Mouse (Mus musculus) MEL (cell line): ENCODE measurements around the gene Pcgf5. TPM values are rescaled to one million over a fixed set of nuclear protein-coding genes. Genes with fewer than 3 reads are reported as not detected.

Source experiments
- DNase-seq: peaks from one replicate; pipeline ENCODE4 v3.0.0; 2011; ENCODE audit warnings: low read depth, low spot score
- H3K27ac ChIP-seq: 2 replicates; pipeline ENCODE4 v1.5.1; 2012; ENCODE audit warnings: low read depth, mild to moderate bottlenecking, control low read depth, low read length, moderate library complexity; ENCODE audit not compliant: control insufficient read depth
- H3K27me3 ChIP-seq, 2 experiments: fragments of 150-350 bp in 1 of 2; sonication (generic) in 1 of 2; 2 replicates each; pipeline ENCODE4 v1.6.1; 2012; ENCODE audit warnings: low read length in 2 of 2, mild to moderate bottlenecking in 2 of 2, improper control_type of control experiment in 1 of 2, moderate library complexity in 1 of 2; ENCODE audit not compliant: insufficient read depth in 2 of 2, control insufficient read depth in 1 of 2
- H3K36me3 ChIP-seq, 2 experiments: 2 replicates each; pipeline ENCODE4 v1.6.1; 2012 to 2014; ENCODE audit warnings: low read length in 2 of 2, improper control_type of control experiment in 1 of 2, inconsistent platforms in 1 of 2, mild to moderate bottlenecking in 1 of 2; ENCODE audit not compliant: insufficient read depth in 2 of 2, control insufficient read depth in 1 of 2
- H3K4me1 ChIP-seq, 2 experiments: fragments of 150-350 bp in 1 of 2; sonication (generic) in 1 of 2; 2 replicates each; pipeline ENCODE4 v1.6.1; 2012; ENCODE audit warnings: low read length in 2 of 2, improper control_type of control experiment in 1 of 2, mild to moderate bottlenecking in 1 of 2; ENCODE audit not compliant: insufficient read depth in 2 of 2, control insufficient read depth in 1 of 2
- H3K4me3 ChIP-seq, 2 experiments: fragments of 150-350 bp in 1 of 2; sonication (generic) in 1 of 2; 2 replicates each; pipeline ENCODE4 v1.5.1; 2012; ENCODE audit warnings: low read depth in 2 of 2, low read length in 2 of 2, mild to moderate bottlenecking in 2 of 2, moderate library complexity in 2 of 2, control low read depth in 1 of 2, improper control_type of control experiment in 1 of 2; ENCODE audit not compliant: control insufficient read depth in 1 of 2, insufficient read depth in 1 of 2
- H3K79me2 ChIP-seq: 2 replicates; pipeline ENCODE4 v1.6.1; 2012; ENCODE audit warnings: mild to moderate bottlenecking, low read length, moderate library complexity; ENCODE audit not compliant: control insufficient read depth, poor library complexity, insufficient read depth
- H3K9ac ChIP-seq: 2 replicates; pipeline ENCODE4 v1.6.1; 2012; ENCODE audit warnings: low read depth, mild to moderate bottlenecking, control low read depth, low read length, moderate library complexity; ENCODE audit not compliant: control insufficient read depth, poor library complexity, severe bottlenecking
- H3K9me3 ChIP-seq: fragments of 150-350 bp; sonication (generic); replicated peaks from 2 replicates; pipeline ENCODE4 v1.6.1; 2012; ENCODE audit warnings: mild to moderate bottlenecking, low read length, improper control_type of control experiment, moderate library complexity; ENCODE audit not compliant: insufficient read depth
- CTCF ChIP-seq, 3 experiments: IDR thresholded peaks in 2 of 3; conservative IDR thresholded peaks in 1 of 3; 2 replicates each; pipeline ENCODE4 v1.5.1; 2011 to 2012; ENCODE audit warnings: low read length in 3 of 3, low read depth in 2 of 3, mild to moderate bottlenecking in 2 of 3, improper control_type of control experiment in 1 of 3, inconsistent platforms in 1 of 3, mixed read lengths in 1 of 3, moderate library complexity in 1 of 3; ENCODE audit not compliant: control insufficient read depth in 1 of 3, insufficient read depth in 1 of 3, poor library complexity in 1 of 3, severe bottlenecking in 1 of 3
- E2F4 ChIP-seq: IDR thresholded peaks from 2 replicates; pipeline ENCODE4 v1.6.1; 2011; ENCODE audit warnings: low read depth, low read length, improper control_type of control experiment, borderline replicate concordance
- ELF1 ChIP-seq: IDR thresholded peaks from 2 replicates; pipeline ENCODE4 v1.6.1; 2014; ENCODE audit warnings: low read depth, mild to moderate bottlenecking, inconsistent platforms, low read length, improper control_type of control experiment, moderate library complexity
- ETS1 ChIP-seq: IDR thresholded peaks from 2 replicates; pipeline ENCODE4 v1.6.1; 2012; ENCODE audit warnings: low read depth, mild to moderate bottlenecking, inconsistent platforms, low read length, improper control_type of control experiment, moderate library complexity
- GABPA ChIP-seq: IDR thresholded peaks from 2 replicates; pipeline ENCODE4 v1.6.1; 2012; ENCODE audit warnings: low read depth, mild to moderate bottlenecking, inconsistent platforms, low read length, improper control_type of control experiment, moderate library complexity
- JUND ChIP-seq: IDR thresholded peaks from 2 replicates; pipeline ENCODE4 v1.6.1; 2011; ENCODE audit warnings: low read depth, mild to moderate bottlenecking, improper control_type of control experiment, low read length
- KAT2A ChIP-seq: conservative IDR thresholded peaks from 2 replicates; pipeline ENCODE4 v1.6.1; 2012; ENCODE audit warnings: low read depth, low read length, improper control_type of control experiment, inconsistent platforms
- MAX ChIP-seq: IDR thresholded peaks from 2 replicates; pipeline ENCODE4 v1.6.1; 2011; ENCODE audit warnings: low read length, improper control_type of control experiment
- MXI1 ChIP-seq: IDR thresholded peaks from 2 replicates; pipeline ENCODE4 v1.6.1; 2011; ENCODE audit warnings: mild to moderate bottlenecking, low read depth, low read length, improper control_type of control experiment
- MYB ChIP-seq: IDR thresholded peaks from 2 replicates; pipeline ENCODE4 v1.6.1; 2011; ENCODE audit warnings: mild to moderate bottlenecking, low read depth, low read length, improper control_type of control experiment
- MYC ChIP-seq: IDR thresholded peaks from 2 replicates; pipeline ENCODE4 v1.6.1; 2011; ENCODE audit warnings: low read depth, mild to moderate bottlenecking, low read length, improper control_type of control experiment, moderate library complexity
- NELFE ChIP-seq: IDR thresholded peaks from 2 replicates; pipeline ENCODE4 v1.6.1; 2011; ENCODE audit warnings: low read depth, low read length, improper control_type of control experiment
- POLR2AphosphoS2 ChIP-seq: IDR thresholded peaks from 2 replicates; pipeline ENCODE4 v1.6.1; 2011; ENCODE audit warnings: low read length, improper control_type of control experiment
- RAD21 ChIP-seq: IDR thresholded peaks from 2 replicates; pipeline ENCODE4 v1.6.1; 2011; ENCODE audit warnings: mild to moderate bottlenecking, low read depth, low read length, improper control_type of control experiment
- RCOR1 ChIP-seq: IDR thresholded peaks from 2 replicates; pipeline ENCODE4 v1.6.1; 2012; ENCODE audit warnings: low read depth, mild to moderate bottlenecking, inconsistent platforms, low read length, improper control_type of control experiment
- SMC3 ChIP-seq: IDR thresholded peaks from 2 replicates; pipeline ENCODE4 v1.6.1; 2011; ENCODE audit warnings: low read depth, low read length, improper control_type of control experiment
- TAL1 ChIP-seq: IDR thresholded peaks from 2 replicates; pipeline ENCODE4 v1.6.1; 2012; ENCODE audit warnings: mild to moderate bottlenecking, inconsistent platforms, low read length, moderate library complexity, mixed read lengths
- TBP ChIP-seq: IDR thresholded peaks from 2 replicates; pipeline ENCODE4 v1.8.0; 2011; ENCODE audit warnings: low read depth, low read length, improper control_type of control experiment
- TCF12 ChIP-seq: IDR thresholded peaks from 2 replicates; pipeline ENCODE4 v1.6.1; 2014; ENCODE audit warnings: low read depth, mild to moderate bottlenecking, inconsistent platforms, low read length, improper control_type of control experiment, moderate library complexity
- UBTF ChIP-seq: IDR thresholded peaks from 2 replicates; pipeline ENCODE4 v1.6.1; 2012; ENCODE audit warnings: low read depth, mild to moderate bottlenecking, inconsistent platforms, low read length, improper control_type of control experiment, moderate library complexity, borderline replicate concordance; ENCODE audit not compliant: insufficient read depth
- USF2 ChIP-seq, 2 experiments: IDR thresholded peaks; 2 replicates each; pipeline ENCODE4 v1.6.1; 2011 to 2012; ENCODE audit warnings: improper control_type of control experiment in 2 of 2, low read length in 2 of 2, borderline replicate concordance in 1 of 2, inconsistent platforms in 1 of 2, low read depth in 1 of 2, mild to moderate bottlenecking in 1 of 2; ENCODE audit not compliant: insufficient read depth in 1 of 2
- ZC3H11A ChIP-seq: IDR thresholded peaks from 2 replicates; pipeline ENCODE4 v1.6.1; 2012; ENCODE audit warnings: low read depth, mild to moderate bottlenecking, inconsistent platforms, low read length, improper control_type of control experiment
- ZKSCAN1 ChIP-seq: IDR thresholded peaks from 2 replicates; pipeline ENCODE4 v1.6.1; 2012; ENCODE audit warnings: low read depth, mild to moderate bottlenecking, inconsistent platforms, low read length, improper control_type of control experiment, moderate library complexity
- ZMIZ1 ChIP-seq: IDR thresholded peaks from 2 replicates; pipeline ENCODE4 v1.6.1; 2012; ENCODE audit warnings: low read depth, mild to moderate bottlenecking, inconsistent platforms, low read length, improper control_type of control experiment, moderate library complexity
- ZNF384 ChIP-seq: IDR thresholded peaks from 2 replicates; pipeline ENCODE4 v1.6.1; 2012; ENCODE audit warnings: low read depth, mild to moderate bottlenecking, inconsistent platforms, low read length, improper control_type of control experiment
- polyA plus RNA-seq, 2 experiments: library from polyadenylated mRNA; stranded (reverse) in 1 of 2; unstranded in 1 of 2; fragments of >175 nt in 1 of 2; fragments of >200 nt in 1 of 2; gene quantifications; 2 replicates each; pipeline versions ENCODE4 v1.2.1 to v1.2.4; 2012; ENCODE audit warnings: low replicate concordance in 2 of 2, low read depth in 1 of 2; ENCODE audit not compliant: insufficient read length in 2 of 2, insufficient read depth in 1 of 2, missing spikeins in 1 of 2
- total RNA-seq: library from RNA; depleted of rRNA; stranded (reverse); fragments of 300-350 nt; gene quantifications from 2 replicates; pipeline ENCODE4 v1.2.3, GENCODE M21; 2012

The Pcgf5 gene
- total and polyA plus RNA-seq, 3 experiments: 10.0 to 23.2 TPM; not detected in 1

DNA sequence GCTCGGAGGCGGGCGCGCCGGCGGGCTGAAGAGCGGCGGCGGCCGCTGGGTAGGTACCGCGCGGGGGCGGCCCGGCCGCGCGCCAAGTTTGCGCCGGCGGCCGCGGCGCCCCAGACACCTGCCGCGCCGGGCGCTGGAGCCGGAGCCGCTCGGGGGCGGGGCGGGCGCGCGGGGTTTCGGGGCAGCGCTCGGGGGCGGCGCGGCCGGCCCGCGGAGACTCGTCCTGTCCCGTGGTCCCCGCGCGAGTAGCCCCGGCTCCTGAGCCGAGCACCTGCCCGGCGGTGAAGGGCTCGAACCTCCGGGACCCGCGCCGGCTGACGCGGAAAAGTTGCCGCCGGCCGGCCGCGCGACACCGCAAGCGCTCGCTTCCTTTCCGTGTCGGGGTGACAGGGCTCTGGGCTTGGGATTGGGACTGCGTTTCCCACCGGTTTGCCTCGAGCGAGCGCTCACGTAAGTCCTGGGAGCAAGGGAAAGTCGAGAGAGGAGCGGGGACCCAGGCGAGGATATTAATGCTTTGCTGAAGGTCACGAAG, 61.8 kb downstream of the Pcgf5 start:
- DNase-seq: peak; percentile 57

DNA sequence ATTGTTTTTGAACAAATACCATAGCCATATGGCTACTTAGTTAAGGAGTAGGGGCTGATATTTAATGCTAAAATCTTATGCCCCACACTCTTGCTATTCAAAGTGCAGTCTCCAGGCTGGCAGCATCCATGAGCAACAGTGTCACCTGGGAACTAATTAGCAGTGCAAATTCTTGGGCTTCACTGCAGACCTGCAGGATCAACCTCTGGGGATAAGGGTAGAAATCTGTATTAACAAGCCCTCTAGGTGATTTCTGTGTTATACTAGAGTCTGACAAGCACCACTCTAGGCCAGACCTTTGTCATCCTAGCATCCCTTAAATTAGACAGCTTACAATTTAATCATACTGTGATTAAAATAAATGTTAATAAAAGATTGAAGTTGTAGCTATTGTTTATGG, 71.8 kb downstream of the Pcgf5 start:
- Histone ChIP-seq H3K9me3 (no peaks in the 10 kb centered on the region), H3K4me3 (no peak overlapping the region), H3K79me2 (no peaks in the 10 kb centered on the region; the same call in 1 of the 2 replicates), H3K4me1 (no peaks in the 10 kb centered on the region), H3K27me3 (no peaks in the 10 kb centered on the region), H3K27ac (no peak overlapping the region), H3K36me3 (no peaks in the 10 kb centered on the region; a peak in 2 of 4 replicates)
- no peak for DNase-seq
- TF ChIP-seq SMC3 (no peak), GABPA (no peak), TCF12 (no peak), MYB (no peak), ELF1 (no peak), CTCF (IDR thresholded peaks at IDR 0.05 in 2 of 3, conservative IDR thresholded peaks at IDR 0.05 in 1 of 3; ENCODE audit: control insufficient read depth in 1 of 3, insufficient read depth in 1 of 3, low read depth in 2 of 3, low read length in 3 of 3, poor library complexity in 1 of 3, severe bottlenecking in 1 of 3) (no peak), TAL1 (no peak), MAX (no peak), KAT2A (no peak), RAD21 (no peak), JUND (no peak), RCOR1 (no peak), UBTF (no peak), ZMIZ1 (no peak), NELFE (no peak), MXI1 (no peak), ZC3H11A (no peak), ZKSCAN1 (no peak), MYC (no peak), ZNF384 (no peak)
- TF ChIP-seq, all 39 proteins: peak for 0
- H3K9ac ChIP-seq: no peak overlapping the region

More for the DNA sequence above, 61.8 kb downstream of the Pcgf5 start:
- TF ChIP-seq E2F4 (no peak), POLR2AphosphoS2 (no peak), RCOR1 (no peak), ZC3H11A (no peak), ETS1 (no peak), SMC3 (no peak), TBP (no peak), ZKSCAN1 (no peak), ZMIZ1 (no peak), USF2 (IDR thresholded peaks at IDR 0.05; ENCODE audit: borderline replicate concordance in 1 of 2, insufficient read depth in 1 of 2, low read depth in 1 of 2, low read length in 2 of 2) (no peak), ZNF384 (no peak)
- Histone ChIP-seq H3K9me3 (no peaks in the 10 kb centered on the region), H3K9ac (peak overlapping the region; percentile 70), H3K4me1 (peaks cover 8 to 14% of the 10 kb centered on the region in 2 experiments; a peak in 3 of 4 replicates), H3K27me3 (no peaks in the 10 kb centered on the region), H3K79me2 (peaks cover 3% of the 10 kb centered on the region), H3K27ac (peak overlapping the region; percentile 35), H3K4me3 (peak overlapping the region; percentile 61 to 85), H3K36me3 (peaks cover 2 to 11% of the 10 kb centered on the region in 2 experiments; a peak in 2 of 4 replicates)
